Mouse (Mus musculus) lung, postnatal 36 days (tissue): ENCODE results near the gene 1700003E16Rik.

Experiments used
- DNase-seq: peaks from one replicate; pipeline ENCODE4 v3.0.0; 2022; ENCODE audit warnings: mixed read lengths

Gene 1700003E16Rik

DNA sequence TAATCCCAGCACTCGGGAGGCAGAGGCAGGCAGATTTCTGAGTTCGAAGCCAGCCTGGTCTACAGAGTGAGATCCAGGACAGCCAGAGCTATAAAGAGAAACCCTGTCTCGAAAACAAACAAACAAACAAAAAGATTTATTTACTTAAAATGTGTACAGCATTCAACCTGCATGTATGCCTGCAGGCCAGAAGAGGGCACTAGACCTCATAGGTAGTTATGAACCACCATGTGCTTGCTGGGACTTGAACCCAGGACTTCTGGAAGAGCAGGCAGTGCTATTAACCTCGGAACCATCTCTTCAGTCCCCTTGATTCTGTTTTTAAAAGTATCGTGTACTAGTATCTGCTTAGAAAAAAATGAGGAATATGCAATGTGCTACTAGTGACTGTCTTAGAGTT lies 28.8 kb upstream of the 1700003E16Rik start:
- no peak for DNase-seq

DNA sequence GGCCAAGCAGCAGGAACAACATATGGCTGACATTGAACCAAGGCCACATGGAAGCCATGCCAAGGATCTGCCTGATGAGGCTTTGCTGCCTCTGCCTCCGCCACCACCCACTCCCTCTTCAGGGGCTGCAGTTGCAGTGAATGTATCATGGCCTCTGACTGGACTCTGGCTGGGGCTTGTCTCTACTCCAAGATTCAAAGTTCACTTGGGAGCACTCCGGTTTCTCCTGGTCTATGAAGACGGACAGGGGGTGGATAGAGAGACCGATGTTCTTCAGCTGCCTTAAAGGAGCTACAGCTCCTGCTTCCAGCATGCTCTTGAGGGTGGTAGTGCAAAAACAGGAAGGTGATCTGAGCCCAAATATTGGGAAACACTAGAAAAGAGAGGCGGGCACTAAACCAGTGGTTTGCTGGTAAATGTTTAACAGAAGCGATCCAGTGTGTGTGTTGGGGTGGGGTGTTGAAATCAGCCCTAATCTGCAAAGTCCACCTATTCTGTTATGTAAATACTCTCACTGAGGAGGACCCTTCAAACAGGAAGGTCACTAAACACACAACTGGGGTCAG lies 24.7 kb upstream of the 1700003E16Rik start:
- peak; percentile 79 for DNase-seq

DNA sequence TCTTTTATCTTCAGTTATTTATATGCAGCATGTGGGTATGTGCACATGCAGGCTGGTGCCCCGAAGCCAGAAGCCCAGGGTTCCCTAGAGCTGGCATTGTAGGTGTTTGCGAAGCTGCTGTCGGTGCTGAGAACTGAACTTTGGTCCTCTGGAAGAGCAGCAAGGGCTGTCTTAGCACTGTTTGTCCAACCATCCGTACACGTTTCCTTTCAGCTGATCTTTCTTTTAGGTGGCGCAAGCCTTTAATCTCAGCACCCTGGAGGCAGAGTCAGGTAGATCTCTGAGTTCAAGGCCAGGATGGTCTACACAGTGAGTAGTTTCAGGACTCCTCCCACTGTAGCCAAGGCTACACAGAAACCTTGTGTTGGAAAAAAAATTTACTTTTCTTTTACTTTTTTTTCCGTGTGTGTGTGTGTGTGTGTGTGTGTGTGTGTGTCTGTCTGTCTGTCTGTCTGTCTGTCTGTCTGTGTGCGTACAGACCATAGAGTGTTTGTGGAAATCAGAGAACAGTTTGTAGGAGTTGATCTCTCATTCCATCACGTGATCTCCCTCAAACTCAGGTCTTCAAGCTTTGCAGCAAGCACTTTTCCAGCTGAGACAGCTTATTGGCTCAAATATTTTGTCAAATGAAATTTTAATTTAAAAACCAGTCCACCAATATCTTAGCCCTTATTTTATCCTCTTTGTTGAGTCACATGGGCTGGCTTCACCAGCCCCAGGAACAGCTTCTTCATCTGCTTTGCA lies 23.9 kb upstream of the 1700003E16Rik start:
- no peak for DNase-seq

DNA sequence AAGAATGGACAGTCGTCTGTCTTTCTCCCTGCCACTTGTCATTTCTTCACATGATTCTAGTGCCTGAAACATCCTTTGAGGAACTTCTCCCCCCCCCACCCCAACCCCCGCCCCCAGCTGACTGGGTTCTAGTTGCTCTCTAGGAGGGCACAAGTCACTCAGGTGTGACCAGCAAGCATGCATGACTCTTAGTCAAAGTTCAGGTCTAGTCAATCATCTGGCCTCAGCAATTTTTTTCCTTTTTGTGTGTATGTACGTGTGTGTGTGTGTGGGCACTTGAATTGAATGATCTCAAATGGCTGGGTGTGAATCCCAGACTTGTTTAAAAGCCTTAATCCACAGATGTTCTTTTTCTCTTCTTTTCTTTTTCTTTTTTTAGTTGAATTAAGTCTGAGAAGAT lies 22.0 kb upstream of the 1700003E16Rik start:
- DNase-seq, result no peak

DNA sequence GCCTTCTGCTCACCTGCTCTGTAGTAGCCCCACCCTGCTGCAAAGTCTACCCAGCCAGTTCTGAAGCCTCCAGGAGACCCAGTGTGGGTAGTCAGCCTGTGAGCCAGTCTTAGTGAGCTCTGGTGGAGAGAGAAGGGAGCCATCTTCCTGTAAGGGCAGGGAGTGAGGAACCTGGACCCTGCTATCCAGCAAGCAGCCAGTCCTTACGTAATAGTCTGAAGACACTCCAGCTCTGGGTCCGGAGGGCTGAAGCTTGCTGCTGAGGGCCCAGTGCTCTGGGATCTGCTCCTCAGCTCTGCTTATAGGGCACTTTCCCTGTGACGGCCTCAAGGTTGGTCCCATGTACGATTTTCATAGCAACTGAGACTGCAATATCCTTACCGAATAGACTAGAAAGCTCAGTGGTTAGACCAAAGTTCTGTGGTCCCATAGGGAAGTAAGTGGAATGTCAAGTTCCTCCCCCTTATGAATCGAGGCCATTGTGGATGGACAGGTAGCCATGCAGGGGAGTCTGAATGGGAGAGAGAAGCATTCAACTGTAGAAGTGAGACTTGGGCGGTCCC lies 21.2 kb upstream of the 1700003E16Rik start, which contains the start of gene Rtkn:
Rtkn (plus strand) TSS at position 513 of the 563 bp plus-strand sequence.
- no peak for DNase-seq

DNA sequence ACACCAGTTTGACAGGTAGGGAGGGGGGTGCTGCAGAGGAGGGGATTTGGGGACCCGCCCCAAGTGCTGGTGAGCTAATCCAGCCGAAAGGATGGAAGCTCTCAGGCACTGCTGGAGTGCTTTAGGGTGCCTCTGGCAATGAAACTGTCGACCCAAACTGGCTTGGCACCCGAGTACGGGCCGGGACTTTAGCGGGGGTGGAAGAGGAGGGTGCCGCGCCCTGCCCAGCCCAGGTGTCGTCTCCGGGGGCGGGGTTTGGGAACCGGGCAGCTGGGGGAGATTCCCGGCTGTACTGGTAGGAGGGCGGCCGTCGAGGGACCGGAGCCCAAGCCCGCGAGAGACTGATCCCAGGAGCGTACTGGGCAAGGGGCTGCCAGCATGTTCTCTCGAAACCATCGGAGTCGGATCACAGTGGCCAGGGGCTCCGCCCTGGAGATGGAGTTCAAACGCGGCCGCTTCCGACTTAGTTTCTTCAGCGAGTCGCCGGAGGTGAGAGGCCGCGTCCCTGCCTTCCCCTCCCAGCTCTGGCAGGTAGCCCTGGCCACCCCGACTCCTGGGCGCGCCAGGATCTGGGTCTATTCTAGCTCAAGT lies 20.5 kb upstream of the 1700003E16Rik start:
- peak; percentile 73 for DNase-seq

DNA sequence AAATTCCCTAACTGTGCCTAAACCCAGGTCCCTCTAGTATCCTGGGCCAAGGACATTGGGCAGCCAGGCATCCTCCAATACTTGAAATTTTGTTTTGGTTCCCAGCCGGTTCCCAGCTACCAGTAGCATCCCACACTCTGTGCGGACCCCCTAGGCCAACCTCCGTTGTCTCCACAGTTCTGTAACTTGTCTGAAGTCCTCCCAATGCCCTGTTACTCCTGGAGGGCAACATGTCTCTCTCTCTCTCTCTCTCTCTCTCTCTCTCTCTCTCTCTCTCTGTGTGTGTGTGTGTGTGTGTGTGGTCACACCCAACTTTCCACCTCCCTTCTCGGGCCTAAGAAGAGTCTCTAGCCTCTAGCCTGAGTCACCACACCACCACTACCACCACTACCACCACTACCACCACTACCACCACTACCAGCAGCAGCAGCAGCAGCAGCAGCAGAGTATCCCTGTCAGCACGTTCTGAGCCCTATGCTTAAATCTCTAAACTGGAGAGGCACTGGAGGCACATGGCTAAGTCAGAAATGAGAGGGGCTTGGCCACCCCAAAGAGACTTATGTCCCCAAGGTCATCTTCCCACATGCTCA lies 19.8 kb upstream of the 1700003E16Rik start:
- DNase-seq, result no peak

DNA sequence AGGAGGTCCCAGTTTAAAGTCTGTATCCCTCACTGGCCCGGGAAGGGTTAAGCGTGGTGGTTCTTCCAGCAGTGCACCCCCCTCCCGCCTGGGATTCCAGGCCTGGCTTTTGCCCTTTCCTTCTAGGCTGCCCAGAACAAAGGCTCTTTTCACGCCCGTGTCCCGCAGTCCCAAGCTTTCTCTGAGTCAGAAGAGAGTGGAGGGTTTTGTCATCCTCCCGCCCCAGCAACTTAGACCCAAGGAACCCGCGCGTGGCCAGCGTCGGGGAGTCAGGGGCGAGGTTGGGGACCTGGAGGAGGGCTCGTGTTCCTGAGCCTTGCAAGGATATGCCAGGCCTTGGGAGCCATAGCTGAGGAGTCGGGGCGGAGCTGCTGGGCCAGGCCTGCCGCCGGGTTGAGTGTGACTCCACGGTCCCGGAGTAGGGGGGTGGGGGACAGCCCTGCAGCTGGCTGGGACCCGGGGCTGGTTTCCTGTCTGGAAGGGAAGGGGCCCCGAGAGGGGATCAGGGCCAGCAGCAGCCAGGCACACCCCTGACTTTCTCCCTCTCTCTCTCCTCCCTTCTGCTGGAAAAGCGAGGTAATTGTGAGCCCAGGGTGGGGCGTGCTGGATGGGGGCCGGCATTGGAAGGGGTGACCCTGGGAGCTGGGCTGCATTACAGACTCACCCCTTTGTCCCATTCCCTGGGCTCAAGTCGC lies 19.2 kb upstream of the 1700003E16Rik start:
- peak; percentile 61 for DNase-seq

DNA sequence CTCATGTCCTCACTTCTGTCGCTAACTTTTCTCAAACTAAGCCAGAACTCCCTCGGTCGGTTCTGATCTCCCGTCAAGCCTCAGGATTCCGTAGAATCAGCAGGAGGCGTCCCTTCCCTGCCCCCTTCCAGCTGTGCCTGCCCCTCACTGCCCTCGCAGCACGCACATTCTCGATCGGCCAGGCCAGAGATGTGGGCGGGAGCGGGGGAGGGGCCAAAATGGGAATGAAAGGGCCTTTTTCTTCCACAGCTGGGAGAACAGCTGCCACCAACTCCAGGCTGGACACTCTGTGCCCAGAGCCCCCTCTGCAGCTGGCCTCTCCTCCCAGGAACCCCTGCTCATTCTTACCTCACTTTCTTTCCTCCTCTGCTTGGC lies 18.6 kb upstream of the 1700003E16Rik start:
- DNase-seq, result peak; percentile 93

DNA sequence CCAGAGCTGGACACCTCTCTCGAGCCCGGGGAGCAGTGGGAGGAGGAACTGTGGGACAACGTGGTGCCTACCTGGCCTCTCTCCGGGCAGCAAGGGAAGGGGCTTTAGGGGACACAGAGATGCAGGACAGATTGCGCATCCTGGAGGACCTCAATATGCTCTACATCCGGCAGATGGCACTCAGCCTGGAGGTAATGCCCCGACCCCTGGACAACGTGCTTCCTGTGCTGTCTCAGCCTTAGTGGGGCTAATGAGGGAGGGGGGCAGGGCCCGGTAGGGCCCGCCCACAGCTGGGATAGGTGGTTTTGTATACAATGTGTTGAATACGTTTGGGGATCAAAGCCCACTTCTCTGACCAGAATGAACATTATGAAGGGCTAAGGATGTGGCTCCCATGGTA lies 18.1 kb upstream of the 1700003E16Rik start:
- DNase-seq, result no peak

DNA sequence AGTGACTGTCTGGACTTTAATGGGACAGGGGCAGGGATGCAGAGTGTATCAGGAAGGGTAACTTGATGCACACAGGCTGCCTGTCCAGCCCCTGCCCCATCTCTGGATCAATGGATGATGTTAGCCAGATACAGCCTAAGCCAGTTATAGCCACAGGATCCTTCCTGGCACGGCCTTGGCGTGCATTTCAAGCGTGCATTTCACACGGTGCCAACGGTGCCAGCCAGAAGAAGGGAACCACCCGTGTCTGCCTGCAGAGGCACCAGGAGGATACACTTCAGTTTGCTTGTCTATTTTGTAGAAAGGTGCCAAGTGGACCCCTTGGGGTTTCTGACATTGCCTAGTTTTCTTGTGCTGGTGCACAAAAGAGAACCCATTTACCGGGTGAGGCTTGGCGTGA lies 16.2 kb upstream of the 1700003E16Rik start:
- DNase-seq, result no peak

DNA sequence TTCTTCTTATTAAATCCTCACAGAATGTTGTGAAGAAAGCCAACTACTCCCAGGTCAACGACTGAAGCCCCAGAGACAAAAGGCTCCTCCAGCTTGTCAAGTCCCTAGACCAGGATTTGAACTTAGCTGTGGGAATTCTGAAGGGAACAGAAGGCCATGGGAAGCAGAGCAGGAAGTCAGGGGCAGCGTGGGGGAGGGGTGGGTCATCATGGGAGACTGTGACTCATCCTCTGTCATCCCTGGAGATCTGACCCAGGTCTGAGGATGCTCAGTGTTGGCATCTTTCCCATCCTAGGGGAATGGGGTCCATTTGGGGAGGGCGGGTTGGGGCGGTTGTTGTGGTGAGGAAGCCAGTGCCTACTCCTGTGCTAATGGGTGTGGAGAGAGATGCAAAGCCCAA lies 14.6 kb upstream of the 1700003E16Rik start:
- no peak for DNase-seq

DNA sequence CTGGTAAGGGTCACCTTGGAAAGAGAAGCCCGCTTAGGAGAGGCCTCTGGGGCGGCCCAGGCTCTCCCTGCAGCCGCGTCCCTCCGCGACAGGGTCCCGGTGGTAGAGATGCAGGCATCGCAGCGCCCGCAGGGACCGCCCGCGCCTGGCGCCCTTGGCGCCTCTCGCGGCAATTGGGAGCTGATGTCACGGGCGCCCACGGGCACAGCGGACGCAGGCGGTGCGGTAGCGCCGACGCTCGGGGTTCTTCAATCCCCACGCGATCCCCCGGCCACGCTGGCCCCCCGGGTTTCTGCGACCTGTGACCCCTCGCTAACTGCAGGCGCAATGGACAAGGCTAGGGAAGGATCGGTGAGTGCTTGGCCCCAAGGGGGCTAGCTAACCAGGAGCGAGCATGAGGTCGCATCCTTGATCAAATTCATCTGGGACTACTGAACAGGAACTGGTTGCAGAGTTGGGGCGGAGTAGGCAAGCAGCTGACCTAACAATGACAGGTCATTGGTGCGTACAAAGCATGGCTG lies 13.9 kb upstream of the 1700003E16Rik start:
- no peak for DNase-seq

DNA sequence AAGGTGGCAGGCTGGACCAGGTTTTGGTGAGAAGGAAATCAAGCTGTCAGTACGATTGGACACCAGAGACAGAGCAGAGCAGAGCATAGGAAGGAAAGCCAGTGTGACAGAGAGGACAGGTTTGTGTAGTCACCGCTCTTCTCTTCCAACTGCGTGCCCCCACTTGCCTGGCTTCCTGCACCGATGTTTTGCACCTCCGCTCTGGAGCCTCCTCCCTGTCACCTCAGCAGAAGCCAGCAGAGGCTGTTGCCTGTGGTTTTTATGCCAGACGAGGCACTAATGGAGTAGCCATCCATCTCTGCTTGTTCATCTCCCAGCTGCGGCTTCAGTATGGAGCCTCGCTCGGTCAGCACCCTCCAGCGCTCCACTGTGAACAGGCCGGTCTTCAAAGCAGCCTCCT lies 13.3 kb upstream of the 1700003E16Rik start:
- no peak for DNase-seq

DNA sequence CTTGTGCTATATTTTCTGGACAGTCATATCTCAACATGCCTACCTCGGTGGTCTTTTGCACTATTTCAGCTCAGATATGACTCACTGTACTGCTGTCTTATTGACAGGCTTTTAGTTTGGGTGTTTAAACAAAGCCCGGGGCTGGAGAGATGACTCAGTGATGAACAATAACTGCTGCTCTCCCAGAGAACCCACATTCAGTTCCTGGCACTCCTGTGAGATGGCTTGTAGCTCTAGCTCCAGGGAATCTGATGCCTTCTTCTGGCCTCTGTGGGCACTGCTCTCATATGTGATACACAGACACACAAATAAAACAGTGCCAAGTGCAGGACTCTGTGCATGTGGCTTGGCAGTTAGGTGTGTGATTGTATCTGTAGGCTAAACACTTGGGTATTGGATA lies 11.0 kb upstream of the 1700003E16Rik start:
- no peak for DNase-seq

DNA sequence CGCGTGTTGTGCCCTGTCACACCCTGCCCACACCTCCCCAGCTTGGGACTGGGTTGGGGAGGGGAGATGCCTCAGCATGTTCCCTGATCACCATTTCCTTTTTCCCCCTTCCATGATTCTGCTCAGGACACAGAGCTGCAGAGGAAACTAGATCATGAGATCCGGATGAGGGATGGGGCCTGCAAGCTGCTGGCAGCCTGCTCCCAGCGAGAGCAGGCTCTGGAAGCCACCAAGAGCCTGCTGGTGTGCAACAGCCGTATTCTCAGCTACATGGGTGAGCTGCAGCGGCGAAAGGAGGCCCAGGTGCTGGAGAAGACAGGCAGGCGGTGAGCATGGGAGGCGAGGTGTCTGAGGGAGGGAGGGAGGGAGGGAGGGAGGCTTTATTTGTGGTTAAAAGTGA lies 10.4 kb upstream of the 1700003E16Rik start:
- no peak for DNase-seq

DNA sequence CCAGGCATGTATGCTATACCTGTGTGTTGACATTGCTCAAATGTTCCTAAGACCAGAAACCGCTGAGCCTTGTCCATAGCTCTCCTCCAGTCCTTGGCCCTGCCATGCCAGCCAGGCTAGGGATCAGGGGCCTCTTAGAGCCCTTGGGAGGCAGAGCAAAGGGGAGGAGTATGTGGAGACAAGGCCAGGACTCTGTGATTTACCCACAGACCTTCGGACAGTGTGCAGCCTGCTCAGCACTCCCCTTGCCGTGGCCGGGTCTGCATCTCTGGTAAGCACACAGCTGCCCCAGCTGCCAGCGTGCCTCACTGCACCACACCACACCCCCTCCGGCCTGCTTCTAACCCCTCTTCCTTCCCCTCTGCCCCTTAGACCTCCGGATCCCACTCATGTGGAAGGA lies 8.9 kb upstream of the 1700003E16Rik start:
- DNase-seq, result no peak

DNA sequence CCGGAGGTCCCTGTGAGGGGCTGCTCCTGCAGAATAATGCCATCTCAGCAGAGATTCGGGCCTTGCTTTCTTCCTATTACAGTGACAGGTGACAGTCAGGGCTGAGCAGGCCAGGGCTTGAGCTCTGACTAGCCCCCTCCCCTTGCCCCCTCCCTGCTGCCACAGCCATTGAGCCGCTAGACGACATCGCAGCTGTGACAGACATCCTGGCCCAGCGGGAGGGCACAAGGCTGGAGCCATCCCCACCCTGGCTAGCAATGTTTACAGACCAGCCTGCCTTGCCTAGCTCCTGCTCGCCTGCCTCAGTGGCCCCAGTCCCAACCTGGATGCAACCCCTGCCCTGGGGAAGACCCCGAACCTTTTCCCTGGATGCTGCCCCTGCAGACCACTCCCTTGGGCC lies 4.5 kb upstream of the 1700003E16Rik start:
- DNase-seq, result no peak

DNA sequence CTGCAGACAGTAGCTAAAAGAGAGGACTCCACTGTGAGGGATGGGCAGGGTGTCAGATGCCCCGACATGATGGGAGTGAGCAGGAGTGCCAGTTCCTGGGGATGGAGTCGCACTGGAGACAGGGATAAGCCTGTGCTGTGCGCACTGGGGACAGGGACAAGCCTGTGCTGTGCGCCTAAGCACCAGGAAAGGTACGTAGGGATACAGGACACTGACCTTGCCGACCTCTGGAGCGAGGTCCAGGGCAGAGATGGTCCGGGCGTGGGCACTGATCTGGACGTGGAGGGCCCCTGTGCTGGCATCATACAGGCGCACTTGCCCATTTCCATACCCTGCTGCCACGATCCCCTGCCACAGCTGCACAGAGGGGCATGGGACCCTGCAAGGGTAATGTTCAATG lies 3.2 kb upstream of the 1700003E16Rik start:
- no peak for DNase-seq

DNA sequence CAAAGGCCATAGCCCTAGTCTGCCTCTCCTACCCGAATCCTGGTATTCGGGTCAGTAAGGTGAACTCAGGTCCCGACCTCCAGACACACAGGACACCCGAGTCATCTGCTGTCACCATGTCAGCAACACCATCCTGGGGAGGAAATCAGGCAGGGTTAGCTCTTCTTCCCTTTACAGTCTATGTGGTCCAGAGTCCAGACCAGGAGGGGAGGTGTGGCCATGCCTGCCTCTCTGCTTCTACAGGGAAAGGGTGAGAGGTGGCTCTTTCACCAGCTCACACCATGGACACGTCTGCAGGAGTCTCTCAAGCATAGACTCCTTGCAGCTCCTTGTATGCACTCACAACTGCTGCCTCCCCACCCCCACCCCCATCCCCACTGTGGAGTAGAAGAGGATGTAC lies 2.7 kb upstream of the 1700003E16Rik start:
- no peak for DNase-seq

DNA sequence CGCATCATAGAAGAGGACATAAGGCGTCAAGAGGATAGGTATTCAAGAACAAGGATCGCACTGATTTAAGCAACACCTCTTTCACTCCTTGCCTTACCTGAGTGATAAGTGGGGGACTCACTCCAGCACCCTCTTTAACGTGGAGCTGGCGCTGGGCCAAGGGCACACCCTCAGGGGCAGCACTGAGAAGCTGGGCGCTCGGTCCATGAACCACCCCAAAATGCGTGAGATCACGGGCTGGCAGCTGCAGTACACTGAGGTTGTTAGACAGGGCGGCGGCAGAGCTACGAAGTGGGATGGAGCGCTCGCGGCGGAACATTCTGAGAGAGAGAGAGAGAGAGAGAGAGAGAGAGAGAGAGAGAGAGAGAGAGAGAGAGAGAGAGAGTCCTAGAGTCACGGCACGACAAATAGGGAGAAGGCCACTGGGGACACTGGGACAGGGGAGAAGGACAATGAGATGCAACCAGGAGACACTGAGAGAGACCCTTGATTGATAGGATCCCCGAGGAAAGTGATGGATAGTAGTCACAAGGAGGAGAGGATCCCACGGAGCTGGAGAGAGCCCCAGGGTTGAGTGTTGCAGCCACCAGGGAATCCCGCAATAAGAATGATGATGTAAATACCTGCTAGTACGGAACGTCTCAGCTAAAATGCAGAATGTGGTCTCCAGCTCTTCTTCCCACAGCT lies 509 bp upstream of the 1700003E16Rik start:
- no peak for DNase-seq

DNA sequence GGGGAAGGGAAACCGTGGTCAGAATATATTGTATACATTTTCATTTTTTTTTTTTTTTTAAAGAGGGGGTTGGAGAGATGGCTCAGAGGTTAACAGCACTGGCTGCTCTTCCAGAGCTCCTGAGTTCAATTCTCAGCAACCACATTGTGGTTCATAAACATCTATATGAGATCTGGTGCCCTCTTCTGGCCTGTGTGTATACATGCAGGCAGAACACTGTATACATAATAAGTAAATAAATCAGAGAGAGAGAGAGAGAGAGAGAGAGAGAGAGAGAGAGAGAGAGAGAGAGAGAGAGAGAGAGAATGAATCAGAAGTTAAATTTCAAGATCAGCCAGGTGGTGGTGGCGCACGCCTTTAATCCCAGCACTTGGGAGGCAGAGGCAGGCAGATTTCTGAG lies 3.3 kb downstream of the 1700003E16Rik start:
- peak; percentile 37 for DNase-seq
